Comparison of ENCODE assay signal across 10 mouse cellular contexts in the genomic region with DNA sequence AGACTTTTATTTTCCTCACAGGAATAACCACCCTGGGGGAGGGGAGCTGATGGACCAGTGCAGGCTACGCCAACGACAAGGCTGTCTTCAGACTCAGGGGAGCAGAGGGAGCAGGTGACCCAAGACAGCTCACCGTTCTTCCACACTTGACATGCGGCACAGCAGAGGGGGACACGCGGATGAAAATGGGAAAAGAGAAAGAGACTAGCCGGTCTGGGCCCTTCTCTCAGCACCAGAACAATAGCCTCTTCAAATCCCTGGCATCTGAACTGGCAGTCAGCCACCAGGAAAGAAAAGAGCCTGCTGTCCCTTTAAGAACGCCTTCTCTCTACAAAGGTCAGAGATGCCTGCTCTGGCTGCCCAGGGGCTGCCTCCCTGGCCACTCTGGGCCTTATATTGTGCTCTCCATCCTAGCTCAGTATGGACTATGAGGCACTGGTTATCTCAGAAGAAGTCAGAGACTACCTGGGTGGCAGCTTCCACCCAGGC.
A peak's percentile ranks its signal among the peaks of the same experiment; 100 is the strongest.
DNase-seq lines count a peak whose midpoint lies in the region; ATAC-seq and TF ChIP-seq lines count a peak whose summit lies in the region.
"Had no signal": no experiment of that assay in that cellular context is flagged by ENCODE, and none has a peak within 500 bp of the region (broad histone marks: within the 10 kb centered on the region; RNA-seq: fewer than 3 reads in every experiment).

No protein-coding gene starts in this region.

- 68% methylated on average over 8 of the region's 8 CpGs for WGBS in heart, embryonic 12.5 days
- WGBS in forebrain, embryonic 14.5 days, result 5% methylated on average over 8 of the region's 8 CpGs
- 51% methylated on average over 8 of the region's 8 CpGs for WGBS in midbrain, embryonic 10.5 days

- no peak for TF ChIP-seq POLR2A in brain, embryonic 14.5 days (IDR thresholded peaks at IDR 0.05; ENCODE audit: borderline replicate concordance, extremely low read depth, insufficient read depth, insufficient read length, poor library complexity, severe bottlenecking)

- ATAC-seq in heart, embryonic 12.5 days (ENCODE audit: insufficient number of reproducible peaks, low FRiP score), result 0 out of 2 replicates have a peak, but pooled peaks have one; percentile 29
- peak; percentile 70 for ATAC-seq in forebrain, embryonic 14.5 days
- ATAC-seq: liver, embryonic 12.5 days had no signal

- H3K36me3 ChIP-seq in heart, embryonic 12.5 days, result no peaks in the 10 kb centered on the region
- H3K36me3 ChIP-seq in forebrain, embryonic 14.5 days (ENCODE audit: control insufficient read depth, insufficient read depth, low read length), result no peaks in the 10 kb centered on the region
- H3K36me3 ChIP-seq in midbrain, embryonic 10.5 days, result no peaks in the 10 kb centered on the region
- H3K36me3 ChIP-seq: liver, embryonic 12.5 days had no signal

- no peak overlapping the region for H3K4me2 ChIP-seq in heart, embryonic 12.5 days
- peak overlapping the region; percentile 24 for H3K4me2 ChIP-seq in forebrain, embryonic 14.5 days (ENCODE audit: low read length)
- H3K4me2 ChIP-seq: liver, embryonic 12.5 days had no signal

- H3K27me3 ChIP-seq in heart, embryonic 12.5 days (replicated peaks), result no peaks in the 10 kb centered on the region
- no peaks in the 10 kb centered on the region for H3K27me3 ChIP-seq in forebrain, embryonic 14.5 days (replicated peaks; ENCODE audit: control insufficient read depth, insufficient read depth, low read length)
- H3K27me3 ChIP-seq in midbrain, embryonic 10.5 days (ENCODE audit: low read depth, poor library complexity, severe bottlenecking), result no peaks in the 10 kb centered on the region
- H3K27me3 ChIP-seq: liver, embryonic 12.5 days had no signal

- no peak for TF ChIP-seq CTCF in brain, embryonic 14.5 days (IDR thresholded peaks at IDR 0.05; ENCODE audit: borderline replicate concordance, extremely low read depth, insufficient read depth, insufficient read length)

- H3K4me3 ChIP-seq in heart, embryonic 12.5 days, result no peak overlapping the region
- no peak overlapping the region for H3K4me3 ChIP-seq in forebrain, embryonic 14.5 days (ENCODE audit: low read depth, low read length)
- no peak overlapping the region for H3K4me3 ChIP-seq in midbrain, embryonic 10.5 days
- H3K4me3 ChIP-seq: liver, embryonic 12.5 days had no signal

- H3K9me3 ChIP-seq in heart, embryonic 12.5 days (replicated peaks), result no peaks in the 10 kb centered on the region
- no peaks in the 10 kb centered on the region for H3K9me3 ChIP-seq in forebrain, embryonic 14.5 days (replicated peaks; ENCODE audit: control insufficient read depth, low read length)
- H3K9me3 ChIP-seq in midbrain, embryonic 10.5 days (replicated peaks), result no peaks in the 10 kb centered on the region
- H3K9me3 ChIP-seq: liver, embryonic 12.5 days had no signal

- H3K27ac ChIP-seq in heart, embryonic 12.5 days (ENCODE audit: poor library complexity, severe bottlenecking), result no peak overlapping the region
- H3K27ac ChIP-seq in forebrain, embryonic 14.5 days (ENCODE audit: low read depth, low read length), result peak overlapping the region; percentile 4; the same call in 1 of the 2 replicates
- H3K27ac ChIP-seq in midbrain, embryonic 10.5 days (replicated peaks), result peak overlapping the region; percentile 24; the same call in 1 of the 2 replicates
- H3K27ac ChIP-seq: liver, embryonic 12.5 days had no signal

- peaks cover 22% of the 10 kb centered on the region for H3K4me1 ChIP-seq in heart, embryonic 12.5 days (replicated peaks)
- peaks cover 9% of the 10 kb centered on the region for H3K4me1 ChIP-seq in forebrain, embryonic 14.5 days (ENCODE audit: control insufficient read depth, insufficient read depth, low read length)
- H3K4me1 ChIP-seq in midbrain, embryonic 10.5 days, result peaks cover 13% of the 10 kb centered on the region
- H3K4me1 ChIP-seq: liver, embryonic 12.5 days had no signal

- no peak overlapping the region for H3K9ac ChIP-seq in heart, embryonic 12.5 days
- H3K9ac ChIP-seq in forebrain, embryonic 14.5 days (ENCODE audit: low read length), result peak overlapping the region; percentile 30; the same call in 1 of the 2 replicates
- H3K9ac ChIP-seq: liver, embryonic 12.5 days had no signal

- intact Hi-C loops in heart, postnatal 14 days (cut with DNase I), result no loop called here

- DNase-seq in heart, postnatal 14 days, result no peak
- DNase-seq in brain, embryonic 14.5 days (ENCODE audit: low read depth), result peak; percentile 91
- DNase-seq in forebrain, embryonic 14.5 days (ENCODE audit: low spot score), result peak; percentile 77
- no peak for DNase-seq in midbrain, embryonic 10.5 days (ENCODE audit: low spot score)
- DNase-seq in adrenal gland, postnatal 14 days, result no peak
- no peak for DNase-seq in kidney, postnatal 10 days
- DNase-seq in thymus, postnatal 4 days, result no peak
- DNase-seq: kidney, postnatal 4 days had no signal

Comparison
In these comparisons a context has a peak if more than half of its experiments do, and no peak if none do; other contexts are left out.
1. DNase-seq: peak in brain, embryonic 14.5 days (single experiment) and forebrain, embryonic 14.5 days (single experiment); none in heart, postnatal 14 days (0 of 2), midbrain, embryonic 10.5 days (single experiment), adrenal gland, postnatal 14 days (single experiment), kidney, postnatal 10 days (single experiment) and thymus, postnatal 4 days (single experiment).